Mouse (Mus musculus) left cerebral cortex, postnatal 36 days (tissue): ENCODE measurements at regions not wholly inside any gene's neighbourhood (a gene's known extent, or its start where the extent isn't known, plus 50 kb on each side); places are given as distances from the start of the nearest gene placed in this dataset.

ENCODE experiments used
- DNase-seq, 2 experiments: peaks; one replicate each; pipeline ENCODE4 v3.0.0; 2021 to 2022; ENCODE audit warnings: low spot score in 2 of 2, mixed read lengths in 1 of 2
- intact Hi-C: fragments of 180-260 bp; cut with DNase I; formaldehyde crosslinking; loops from one replicate; pipeline ENCODE4 v1.15.1; 2025

DNA sequence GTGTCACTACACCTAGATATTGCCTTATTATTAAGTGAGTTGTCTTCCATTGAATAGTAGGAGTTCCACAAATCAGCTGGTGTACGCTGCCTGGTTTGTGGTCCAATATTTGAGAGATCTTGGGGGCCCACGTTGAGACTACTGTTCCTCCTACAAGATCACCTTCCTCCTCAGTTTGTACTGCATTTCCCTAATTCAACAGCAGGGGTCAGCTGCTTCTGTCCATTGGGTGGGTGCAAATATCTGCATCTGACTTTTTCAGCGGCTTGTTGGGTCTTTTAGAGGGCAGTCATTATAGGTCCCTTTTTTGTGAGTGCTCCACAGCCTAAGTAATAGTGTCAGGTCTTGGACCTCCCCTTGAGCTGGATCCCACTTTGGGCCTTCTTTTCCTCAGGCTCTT is 908.8 kb upstream of the Vwc2 start:
- intact Hi-C loops = no loop called here

More for the DNA sequence above, 908.8 kb upstream of the Vwc2 start:
- DNase-seq = no peak
